Mouse (Mus musculus) midbrain, embryonic 10.5 days (tissue): ENCODE data around the gene Cdkn1b. TPM values are rescaled to one million over a fixed set of nuclear protein-coding genes. Genes with fewer than 3 reads are reported as not detected.

ENCODE experiments used
- DNase-seq: peaks from one replicate; pipeline ENCODE4 v3.0.0-alpha.2; 2017; ENCODE audit warnings: low spot score
- H3K27ac ChIP-seq: fragments of 300-500 bp; sonication (generic); replicated peaks from 2 replicates; pipeline ENCODE4 v1.5.1; 2016; ENCODE audit warnings: mild to moderate bottlenecking
- H3K27me3 ChIP-seq: fragments of 300-500 bp; sonication (generic); 2 replicates; pipeline ENCODE4 v1.6.1; 2016; ENCODE audit warnings: low read depth, mild to moderate bottlenecking; ENCODE audit not compliant: poor library complexity, severe bottlenecking
- H3K36me3 ChIP-seq: fragments of 300-500 bp; sonication (generic); 2 replicates; pipeline ENCODE4 v1.6.1; 2016; ENCODE audit warnings: mild to moderate bottlenecking, moderate library complexity
- H3K4me1 ChIP-seq: fragments of 300-500 bp; sonication (generic); 2 replicates; pipeline ENCODE4 v1.6.1; 2016
- H3K4me3 ChIP-seq: fragments of 300-500 bp; sonication (generic); 2 replicates; pipeline ENCODE4 v1.5.1; 2016; ENCODE audit warnings: mild to moderate bottlenecking, moderate library complexity
- H3K9me3 ChIP-seq: fragments of 300-500 bp; sonication (generic); replicated peaks from 2 replicates; pipeline ENCODE4 v1.6.1; 2016; ENCODE audit warnings: mild to moderate bottlenecking
- WGBS: fragments of 180-500 bp; shearing (Covaris S2); methylation state at CpG from one replicate; pipeline ENCODE4 v1.1.7; 2016; 5-methylcytosine and 5-hydroxymethylcytosine counted together
- polyA plus RNA-seq: library from polyadenylated mRNA; unstranded; fragments of >200 nt; fragmentation: Nextera tagmentation; extraction: Ambion mirVana; gene quantifications from 2 replicates; pipeline ENCODE4 v1.2.1, GENCODE M21; 2016

The Cdkn1b gene
- polyA plus RNA-seq, 1 experiment from 2014 or later, result 15.5 TPM

DNA sequence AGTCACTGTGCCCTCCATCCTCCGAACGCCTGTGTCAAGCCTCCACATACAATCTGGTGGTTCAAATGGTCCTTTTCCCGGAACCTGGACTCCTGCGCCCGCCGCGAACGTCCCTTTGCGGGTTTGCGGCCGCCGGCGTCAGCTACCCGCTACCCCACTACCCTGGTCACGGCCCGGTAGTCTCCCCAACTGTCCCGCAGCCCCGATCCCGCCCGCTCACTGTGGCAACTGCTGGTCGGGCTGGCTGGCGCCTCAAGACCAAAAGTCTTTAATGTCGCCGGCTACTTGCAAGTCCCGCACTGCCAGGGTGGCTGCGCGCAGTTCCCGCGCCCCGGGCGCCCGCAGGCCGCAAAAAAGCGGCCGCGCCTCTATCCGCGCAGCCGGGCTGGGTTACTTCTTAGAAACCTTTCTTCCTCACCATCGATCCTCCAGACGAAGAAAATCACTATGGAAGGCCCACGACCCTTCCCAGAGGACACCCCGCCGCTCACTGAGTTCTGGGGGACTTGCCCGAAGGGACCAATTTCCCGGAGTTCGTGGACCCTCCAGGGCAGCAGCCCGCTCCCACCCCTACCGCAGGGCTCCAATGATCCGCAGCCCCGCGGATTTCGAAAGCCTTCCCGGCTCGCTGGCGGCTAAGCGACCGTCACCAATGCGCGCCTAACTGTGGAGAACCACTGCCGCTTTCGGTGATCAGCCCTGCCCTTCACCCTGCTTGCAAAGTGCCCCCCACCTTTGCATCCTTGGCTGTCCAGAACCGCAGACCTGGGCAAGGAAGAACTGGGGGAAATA lies 6.8 kb downstream of the Cdkn1b start:
- H3K4me3 ChIP-seq, result peak overlapping the region; percentile 74
- peak overlapping the region; percentile 95 for H3K27ac ChIP-seq
- no peaks in the 10 kb centered on the region for H3K9me3 ChIP-seq
- DNase-seq, result peak; percentile 83
- WGBS, result under 1% methylated on average over 63 of the region's 63 CpGs
- H3K36me3 ChIP-seq, result peaks cover 29% of the 10 kb centered on the region
- no peaks in the 10 kb centered on the region for H3K27me3 ChIP-seq
- H3K4me1 ChIP-seq, result peaks cover 84% of the 10 kb centered on the region

- no peaks in the 10 kb centered on the region for H3K27me3 ChIP-seq
- peak overlapping the region; percentile 74 for H3K4me3 ChIP-seq
- H3K36me3 ChIP-seq, result peaks cover 23% of the 10 kb centered on the region
- H3K27ac ChIP-seq, result peak overlapping the region; percentile 95
- H3K4me1 ChIP-seq, result peaks cover 80% of the 10 kb centered on the region
- WGBS, result under 1% methylated on average over 13 of the region's 13 CpGs
- H3K9me3 ChIP-seq, result no peaks in the 10 kb centered on the region
- no peak for DNase-seq
These were observed 7.4 kb downstream of the Cdkn1b start for GRCm38 (mm10) chr6:134927595-134928095.

DNA sequence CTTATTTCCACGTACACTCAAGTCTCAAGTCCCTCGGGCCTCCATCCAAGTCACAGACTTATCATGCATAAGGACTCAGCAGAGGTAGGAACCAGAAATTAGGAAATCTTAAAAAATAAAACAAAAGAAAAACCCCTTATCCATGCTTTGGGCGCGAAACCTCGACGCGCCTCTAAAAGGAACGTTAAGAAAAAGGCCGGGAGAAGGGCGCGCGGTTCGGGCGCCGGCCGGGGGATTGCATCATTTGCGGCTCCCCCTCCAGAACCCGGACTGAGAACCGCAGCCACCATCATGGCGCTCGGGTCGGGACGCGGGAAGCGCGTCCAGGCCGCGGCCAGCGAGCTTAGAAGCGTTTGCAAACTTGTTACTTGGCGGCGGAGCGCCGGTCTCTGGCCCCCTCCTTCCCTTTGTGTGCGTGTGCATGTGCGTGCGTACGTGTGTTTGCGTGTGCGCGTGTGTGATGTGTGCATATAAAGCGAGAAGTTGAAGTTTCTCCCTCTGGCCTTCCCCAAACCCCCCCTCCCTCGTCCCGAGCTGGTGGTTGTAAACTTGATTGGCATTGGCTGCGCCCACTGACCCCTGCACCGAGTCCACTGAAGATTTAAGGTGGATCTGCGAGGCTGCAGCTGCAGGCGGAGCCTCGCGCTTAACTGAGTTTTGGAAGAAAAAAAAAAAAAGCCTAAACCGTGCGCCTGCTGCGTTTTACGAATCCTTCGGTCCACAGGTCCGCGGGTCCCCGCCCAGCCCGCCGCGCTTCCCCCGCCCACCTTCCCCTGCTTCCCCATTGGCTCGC lies 8.1 kb downstream of the Cdkn1b start:
- Histone ChIP-seq H3K36me3 (peaks cover 16% of the 10 kb centered on the region), H3K4me3 (peak overlapping the region; percentile 74), H3K27me3 (no peaks in the 10 kb centered on the region), H3K4me1 (peaks cover 78% of the 10 kb centered on the region), H3K27ac (peak overlapping the region; percentile 95), H3K9me3 (no peaks in the 10 kb centered on the region)
- DNase-seq, result peak; percentile 94
- under 1% methylated on average over 63 of the region's 63 CpGs for WGBS

DNA sequence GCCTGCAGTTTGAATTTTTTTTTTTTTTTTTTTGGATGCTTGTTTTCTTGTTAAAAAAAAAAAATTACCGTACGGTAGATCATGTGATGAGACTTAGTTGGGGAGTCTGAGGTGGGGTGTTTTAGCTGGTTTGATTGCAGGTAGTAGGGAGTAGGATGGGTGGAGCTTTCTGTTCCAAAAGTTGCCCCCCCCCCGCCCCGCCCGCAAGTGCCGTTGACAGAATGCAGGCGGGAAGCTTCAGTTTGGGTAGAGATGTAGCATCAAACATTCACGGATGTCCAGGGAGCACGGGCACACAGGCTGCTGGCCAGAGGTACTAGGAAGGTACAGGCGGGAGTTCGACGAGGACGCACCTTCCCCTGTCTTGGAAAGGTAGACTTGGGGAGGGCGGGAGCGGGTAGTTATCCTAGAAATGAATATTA lies 8.7 kb downstream of the Cdkn1b start:
- H3K9me3 ChIP-seq, result no peaks in the 10 kb centered on the region
- peak; percentile 62 for DNase-seq
- peaks cover 72% of the 10 kb centered on the region for H3K4me1 ChIP-seq
- H3K27ac ChIP-seq, result peak overlapping the region; percentile 95
- peak overlapping the region; percentile 74 for H3K4me3 ChIP-seq
- 0% methylated on average over 15 of the region's 15 CpGs for WGBS
- H3K27me3 ChIP-seq, result no peaks in the 10 kb centered on the region
- peaks cover 16% of the 10 kb centered on the region for H3K36me3 ChIP-seq

DNA sequence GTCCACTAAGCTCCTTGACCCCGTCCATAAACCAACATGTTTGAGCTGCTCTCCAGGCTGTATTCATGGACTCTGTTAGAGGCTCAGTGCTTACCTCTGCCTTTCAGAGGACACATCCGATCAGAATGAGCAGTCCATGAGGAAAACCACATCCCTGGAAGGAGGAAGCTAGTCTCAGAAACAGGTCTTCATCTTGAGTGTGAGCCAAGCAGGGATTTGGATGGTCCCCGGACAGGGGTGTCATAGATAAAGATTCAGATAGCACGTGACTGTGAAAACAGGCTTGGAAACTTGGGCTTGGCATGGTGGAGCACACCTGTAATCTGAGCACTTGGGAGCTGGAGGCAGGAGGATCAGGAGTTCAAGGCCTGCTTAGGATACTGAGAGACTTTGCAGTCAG lies 9.7 kb downstream of the Cdkn1b start:
- peaks cover 15% of the 10 kb centered on the region for H3K36me3 ChIP-seq
- no peaks in the 10 kb centered on the region for H3K9me3 ChIP-seq
- DNase-seq, result no peak
- peaks cover 64% of the 10 kb centered on the region for H3K4me1 ChIP-seq
- H3K27me3 ChIP-seq, result no peaks in the 10 kb centered on the region
- 63% methylated on average over 4 of the region's 4 CpGs for WGBS
- H3K27ac ChIP-seq, result peak overlapping the region; percentile 95
- peak overlapping the region; percentile 74 for H3K4me3 ChIP-seq

DNA sequence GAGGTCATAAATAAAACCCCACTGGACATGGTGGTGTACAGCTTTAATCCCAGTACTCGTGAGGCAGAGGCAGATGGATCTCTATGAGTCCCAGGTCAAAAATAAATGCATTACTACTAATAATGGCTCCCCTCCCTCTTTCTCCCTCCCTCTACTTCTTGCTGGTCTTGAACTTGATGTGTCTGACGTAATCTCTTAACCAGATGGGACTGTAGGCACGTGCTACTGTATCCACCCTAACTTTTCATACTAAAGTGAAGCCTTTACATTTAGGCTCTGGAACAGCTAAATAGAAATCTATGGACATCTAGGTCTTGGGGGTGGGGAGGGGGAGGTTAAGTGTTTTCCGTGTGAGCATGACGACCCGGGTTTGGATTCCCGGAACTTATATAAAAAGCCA lies 10.2 kb downstream of the Cdkn1b start:
- peaks cover 12% of the 10 kb centered on the region for H3K36me3 ChIP-seq
- DNase-seq, result no peak
- no peaks in the 10 kb centered on the region for H3K27me3 ChIP-seq
- peak overlapping the region; percentile 74 for H3K4me3 ChIP-seq
- WGBS, result 91% methylated on average over 7 of the region's 7 CpGs
- no peaks in the 10 kb centered on the region for H3K9me3 ChIP-seq
- peaks cover 60% of the 10 kb centered on the region for H3K4me1 ChIP-seq
- peak overlapping the region; percentile 95 for H3K27ac ChIP-seq

- Histone ChIP-seq H3K27ac (no peak overlapping the region), H3K27me3 (no peaks in the 10 kb centered on the region), H3K4me1 (peaks cover 53% of the 10 kb centered on the region), H3K9me3 (no peaks in the 10 kb centered on the region), H3K4me3 (peak overlapping the region; percentile 74), H3K36me3 (peaks cover 12% of the 10 kb centered on the region)
- no peak for DNase-seq
- 92% methylated on average over 3 of the region's 3 CpGs for WGBS
These were observed 10.9 kb downstream of the Cdkn1b start for GRCm38 (mm10) chr6:134931146-134931545.

GRCm38 (mm10) chr6:134932486-134933206 lies 12.4 kb downstream of the Cdkn1b start:
- no peaks in the 10 kb centered on the region for H3K27me3 ChIP-seq
- WGBS, result 82% methylated on average over 12 of the region's 12 CpGs
- no peak overlapping the region for H3K4me3 ChIP-seq
- H3K27ac ChIP-seq, result no peak overlapping the region
- H3K36me3 ChIP-seq, result peaks cover 12% of the 10 kb centered on the region
- DNase-seq, result no peak
- H3K4me1 ChIP-seq, result peaks cover 38% of the 10 kb centered on the region
- no peaks in the 10 kb centered on the region for H3K9me3 ChIP-seq

DNA sequence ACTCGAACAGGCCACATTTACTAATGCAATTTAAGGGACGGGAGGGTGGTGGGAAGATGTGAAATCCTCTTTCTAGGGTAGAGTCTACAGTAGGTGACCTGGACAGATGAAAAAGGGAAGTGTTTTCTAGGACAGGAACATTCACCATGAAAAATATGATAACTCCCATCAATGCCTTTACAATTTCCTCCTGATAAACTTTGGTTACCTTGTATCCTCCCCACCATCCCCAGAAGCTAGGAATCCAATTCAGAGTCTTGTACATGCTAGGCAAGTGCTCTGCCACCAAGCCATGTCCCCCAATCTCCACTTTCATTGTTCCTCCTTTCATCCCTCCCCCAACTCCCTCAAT lies 13.0 kb downstream of the Cdkn1b start:
- Histone ChIP-seq H3K36me3 (peaks cover 12% of the 10 kb centered on the region), H3K27ac (no peak overlapping the region), H3K4me3 (no peak overlapping the region), H3K27me3 (no peaks in the 10 kb centered on the region), H3K4me1 (peaks cover 35% of the 10 kb centered on the region), H3K9me3 (no peaks in the 10 kb centered on the region)
- WGBS, result 88% methylated on average over 2 of the region's 2 CpGs
- no peak for DNase-seq

GRCm38 (mm10) chr6:134934305-134934704 lies 14.1 kb downstream of the Cdkn1b start:
- Histone ChIP-seq H3K36me3 (peaks cover 12% of the 10 kb centered on the region), H3K9me3 (no peaks in the 10 kb centered on the region), H3K27ac (no peak overlapping the region), H3K4me1 (peaks cover 31% of the 10 kb centered on the region), H3K4me3 (no peak overlapping the region), H3K27me3 (no peaks in the 10 kb centered on the region)
- 89% methylated on average over 5 of the region's 5 CpGs for WGBS
- no peak for DNase-seq

GRCm38 (mm10) chr6:134939781-134940180 lies 19.6 kb downstream of the Cdkn1b start:
- 93% methylated on average over 4 of the region's 4 CpGs for WGBS
- H3K4me3 ChIP-seq, result no peak overlapping the region
- no peaks in the 10 kb centered on the region for H3K9me3 ChIP-seq
- no peak overlapping the region for H3K27ac ChIP-seq
- no peak for DNase-seq
- no peaks in the 10 kb centered on the region for H3K27me3 ChIP-seq
- H3K36me3 ChIP-seq, result peaks cover 39% of the 10 kb centered on the region
- no peaks in the 10 kb centered on the region for H3K4me1 ChIP-seq

DNA sequence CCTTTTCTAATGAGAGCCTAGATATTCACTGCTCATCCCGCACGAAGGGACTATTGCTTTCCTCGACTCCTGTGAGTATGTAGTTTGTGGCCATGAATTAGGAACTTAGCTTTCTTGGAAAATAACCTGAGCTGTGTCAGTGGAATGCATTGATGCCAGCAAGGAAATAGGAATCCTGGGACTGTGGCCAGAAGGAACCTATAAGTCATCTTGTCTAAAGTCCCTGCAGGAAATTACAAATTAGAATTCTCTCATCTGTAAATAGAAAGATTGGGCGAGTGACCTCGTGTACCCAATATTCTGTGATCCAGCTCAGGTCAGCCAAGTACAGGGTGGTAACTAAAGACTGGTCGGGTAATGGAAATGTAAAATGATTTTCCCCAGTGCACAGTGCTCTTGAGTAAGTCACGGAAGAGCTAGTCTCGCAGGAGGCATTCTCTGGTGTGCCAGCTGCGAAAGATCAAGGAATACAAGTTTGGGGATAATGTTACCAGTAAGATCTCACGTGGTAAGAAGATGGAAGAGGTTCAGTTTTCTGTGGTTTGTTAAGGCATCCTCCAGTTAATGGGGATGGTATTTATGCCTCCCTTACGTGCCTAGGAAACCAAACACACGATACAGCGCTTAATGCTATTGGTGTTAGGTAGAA lies 23.7 kb downstream of the Cdkn1b start:
- Histone ChIP-seq H3K4me3 (no peak overlapping the region), H3K36me3 (peaks cover 50% of the 10 kb centered on the region), H3K9me3 (no peaks in the 10 kb centered on the region), H3K27me3 (no peaks in the 10 kb centered on the region), H3K4me1 (no peaks in the 10 kb centered on the region), H3K27ac (no peak overlapping the region)
- DNase-seq, result no peak
- 90% methylated on average over 13 of the region's 13 CpGs for WGBS
